Mouse (Mus musculus) Patski (cell line): ENCODE results near the gene Atp5h. TPM values are rescaled to one million over a fixed set of nuclear protein-coding genes. Genes with fewer than 3 reads are reported as not detected.
A peak's percentile ranks its signal among the peaks of the same experiment; 100 is the strongest.

Experiments
- ATAC-seq: fragments of 100-300 bp; one replicate; pipeline ENCODE4 v1.8.0; 2021
- CTCF ChIA-PET: fragments of 350-600 bp; sonication (Branson Sonifier 250); formaldehyde crosslinking; loops from one replicate; lab custom pipeline; 2022; ENCODE audit warnings: inconsistent platforms; lab: Charles Lee
- POLR2A ChIA-PET: fragments of 350-600 bp; sonication (Branson Sonifier 250); formaldehyde crosslinking; loops from one replicate; lab custom pipeline; 2022; ENCODE audit warnings: antibody characterized with exemption, inconsistent platforms; lab: Charles Lee
- DNase-seq: peaks from one replicate; pipeline ENCODE4 v3.0.0-alpha.2; 2011; ENCODE audit warnings: low read depth, low spot score
- H3K27me3 ChIP-seq: fragments of 371-371 bp; one replicate; pipeline ENCODE4 v1.5.1; 2021
- CTCF ChIP-seq: fragments of 100-300 bp; IDR thresholded peaks from one replicate; pipeline ENCODE4 v1.5.1; 2021
- in situ Hi-C: fragments of 300-500 bp; cut with MboI; formaldehyde crosslinking; loops from 3 replicates; pipeline ENCODE4 v1.11.1; 2018; ENCODE audit warnings: low pct_unique_long_range_greater_than_20kb, mixed read lengths
- polyA plus RNA-seq: library from polyadenylated mRNA; unstranded; gene quantifications from one replicate; pipeline ENCODE4 v1.2.3, GENCODE M21; 2021

The Atp5h gene
- polyA plus RNA-seq, 1 experiment from 2014 or later, result 727 TPM

GRCm38 (mm10) chr11:115381743-115382539, 37.8 kb downstream of the Atp5h start, which contains the start of gene Cdr2l:
Gene Cdr2l (plus strand): TSS chr11:115381916.
- ChIA-PET CTCF (interaction anchor here (1.0 kb wide), 1 partner anchor 12 kb away, joined by 4 read pairs; no protein-coding TSS in a partner anchor), POLR2A (interaction anchor here (1.0 to 4.2 kb wide), 2 partner anchors 31 to 40 kb away, joined by 3 to 20 read pairs; no protein-coding TSS in a partner anchor)
- ATAC-seq, result peak; percentile 91
- no peaks in the 10 kb centered on the region for H3K27me3 ChIP-seq
- DNase-seq, result no peak
- in situ Hi-C loops, result no loop called here
- no peak for TF ChIP-seq CTCF

GRCm38 (mm10) chr11:115381276-115381675, 38.5 kb downstream of the Atp5h start:
- POLR2A ChIA-PET, result interaction anchor here (0.7 to 4.2 kb wide), 3 partner anchors 27 to 315 kb away, joined by 3 to 20 read pairs (median 5); no protein-coding TSS in a partner anchor
- ATAC-seq, result no peak

GRCm38 (mm10) chr11:115377854-115378253, 41.9 kb downstream of the Atp5h start:
- no peak for DNase-seq
- no peak for ATAC-seq
- ChIA-PET CTCF (interaction anchor here (1.7 kb wide), 1 partner anchor 9 kb away, joined by 3 read pairs; no protein-coding TSS in a partner anchor), POLR2A (no interaction called here)
- in situ Hi-C loops, result no loop called here
- no peaks in the 10 kb centered on the region for H3K27me3 ChIP-seq
- no peak for TF ChIP-seq CTCF

More at GRCm38 (mm10) chr11:115381276-115381675, 38.5 kb downstream of the Atp5h start:
- CTCF ChIA-PET, result interaction anchor here (0.9 to 1.2 kb wide), 3 partner anchors 12 to 47 kb away, joined by 3 to 4 read pairs (median 3); no protein-coding TSS in a partner anchor
- no peak for TF ChIP-seq CTCF
- DNase-seq, result no peak
- H3K27me3 ChIP-seq, result no peaks in the 10 kb centered on the region
- in situ Hi-C loops, result no loop called here

GRCm38 (mm10) chr11:115377254-115377653, 42.5 kb downstream of the Atp5h start:
- CTCF ChIA-PET, result interaction anchor here (1.7 kb wide), 1 partner anchor 9 kb away, joined by 3 read pairs; no protein-coding TSS in a partner anchor
- in situ Hi-C loops, result no loop called here
- TF ChIP-seq CTCF, result no peak
- no peak for ATAC-seq
- POLR2A ChIA-PET, result no interaction called here
- H3K27me3 ChIP-seq, result no peaks in the 10 kb centered on the region
- no peak for DNase-seq

- ChIA-PET CTCF (no interaction called here), POLR2A (interaction anchor here (0.9 kb wide), 1 partner anchor 9 kb away, joined by 3 read pairs; no protein-coding TSS in a partner anchor)
- ATAC-seq (no peak), DNase-seq (no peak)
- in situ Hi-C loops, result no loop called here
- no peaks in the 10 kb centered on the region for H3K27me3 ChIP-seq
- no peak for TF ChIP-seq CTCF
Observed at GRCm38 (mm10) chr11:115376722-115377121, 43.0 kb downstream of the Atp5h start.

- in situ Hi-C loops, result no loop called here
- no peak for DNase-seq
- ChIA-PET CTCF (interaction anchor here (1.2 to 1.3 kb wide), 2 partner anchors 9 to 21 kb away, joined by 3 read pairs; no protein-coding TSS in a partner anchor), POLR2A (no interaction called here)
- TF ChIP-seq CTCF, result no peak
- ATAC-seq, result peak; percentile 4
- H3K27me3 ChIP-seq, result peaks cover 7% of the 10 kb centered on the region
Observed at GRCm38 (mm10) chr11:115374695-115375425, 44.9 kb downstream of the Atp5h start.

- no peak for TF ChIP-seq CTCF
- in situ Hi-C loops, result no loop called here
- POLR2A ChIA-PET, result no interaction called here
- ATAC-seq, result peak; percentile 77
- DNase-seq, result no peak
- peaks cover 9% of the 10 kb centered on the region for H3K27me3 ChIP-seq
- CTCF ChIA-PET, result interaction anchor here (1.2 to 1.3 kb wide), 2 partner anchors 10 to 20 kb away, joined by 3 read pairs; no protein-coding TSS in a partner anchor
Observed at GRCm38 (mm10) chr11:115373805-115374694, 45.7 kb downstream of the Atp5h start.

- peaks cover 9% of the 10 kb centered on the region for H3K27me3 ChIP-seq
- no peak for DNase-seq
- no peak for TF ChIP-seq CTCF
- ChIA-PET POLR2A (no interaction called here), CTCF (no interaction called here)
- in situ Hi-C loops, result no loop called here
- no peak for ATAC-seq
Observed at GRCm38 (mm10) chr11:115372737-115373136, 47.0 kb downstream of the Atp5h start.

GRCm38 (mm10) chr11:115372015-115372414, 47.7 kb downstream of the Atp5h start:
- ATAC-seq (no peak), DNase-seq (no peak)
- ChIA-PET POLR2A (no interaction called here), CTCF (no interaction called here)
- no peak for TF ChIP-seq CTCF
- peaks cover 9% of the 10 kb centered on the region for H3K27me3 ChIP-seq
- in situ Hi-C loops, result no loop called here
